Mouse (Mus musculus) intestine, embryonic 14.5 days (tissue): ENCODE data around the gene Mtf1. TPM values are rescaled to one million over a fixed set of nuclear protein-coding genes. Genes with fewer than 3 reads are reported as not detected.

ENCODE experiments used
- ATAC-seq: fragments of 200-750 bp; cut with Nextera tagmentation; replicated peaks from 2 replicates; pipeline ENCODE4 v1.8.0; 2017; ENCODE audit warnings: low read depth, moderate number of reproducible peaks, moderate TSS enrichment, moderate library complexity; ENCODE audit not compliant: low FRiP score, low TSS enrichment
- DNase-seq: peaks from one replicate; pipeline ENCODE4 v3.0.0-alpha.2; 2018; ENCODE audit warnings: low spot score
- H3K27ac ChIP-seq: fragments of 300-500 bp; sonication (generic); 2 replicates; pipeline ENCODE4 v1.5.1; 2014; ENCODE audit warnings: low read depth, mild to moderate bottlenecking, control low read depth
- H3K27me3 ChIP-seq: fragments of 300-500 bp; sonication (generic); replicated peaks from 2 replicates; pipeline ENCODE4 v1.6.1; 2014; ENCODE audit warnings: low read length, control low read depth; ENCODE audit not compliant: control insufficient read depth, insufficient read depth
- H3K36me3 ChIP-seq: fragments of 300-500 bp; sonication (generic); 2 replicates; pipeline ENCODE4 v1.6.1; 2014; ENCODE audit warnings: low read length, control low read depth; ENCODE audit not compliant: control insufficient read depth, insufficient read depth
- H3K4me1 ChIP-seq: fragments of 300-500 bp; sonication (generic); replicated peaks from 2 replicates; pipeline ENCODE4 v1.6.1; 2014; ENCODE audit warnings: low read length, control low read depth, mixed read lengths; ENCODE audit not compliant: control insufficient read depth, insufficient read depth
- H3K4me2 ChIP-seq: fragments of 300-500 bp; sonication (generic); 2 replicates; pipeline ENCODE4 v1.6.1; 2014; ENCODE audit warnings: low read length
- H3K4me3 ChIP-seq: fragments of 300-500 bp; sonication (generic); 2 replicates; pipeline ENCODE4 v1.5.1; 2014; ENCODE audit warnings: low read depth, low read length, control low read depth, mixed read lengths
- H3K9ac ChIP-seq: fragments of 300-500 bp; sonication (generic); 2 replicates; pipeline ENCODE4 v1.6.1; 2014; ENCODE audit warnings: mild to moderate bottlenecking, low read length
- H3K9me3 ChIP-seq: fragments of 300-500 bp; sonication (generic); 2 replicates; pipeline ENCODE4 v1.6.1; 2016; ENCODE audit warnings: low read length, control low read depth; ENCODE audit not compliant: control insufficient read depth
- WGBS: fragments of 180-500 bp; shearing (Covaris S2); extraction: QIAGEN DNeasy Blood & Tissue Kit; methylation state at CpG from one replicate; pipeline ENCODE4 v1.1.7; 2014; 5-methylcytosine and 5-hydroxymethylcytosine counted together
- polyA plus RNA-seq: library from polyadenylated mRNA; unstranded; fragments of >200 nt; fragmentation: Nextera tagmentation; extraction: Ambion mirVana; gene quantifications from 2 replicates; pipeline ENCODE4 v1.2.1, GENCODE M21; 2014

The Mtf1 gene
- 11.9 and 13.2 TPM in 2 replicates for polyA plus RNA-seq

DNA sequence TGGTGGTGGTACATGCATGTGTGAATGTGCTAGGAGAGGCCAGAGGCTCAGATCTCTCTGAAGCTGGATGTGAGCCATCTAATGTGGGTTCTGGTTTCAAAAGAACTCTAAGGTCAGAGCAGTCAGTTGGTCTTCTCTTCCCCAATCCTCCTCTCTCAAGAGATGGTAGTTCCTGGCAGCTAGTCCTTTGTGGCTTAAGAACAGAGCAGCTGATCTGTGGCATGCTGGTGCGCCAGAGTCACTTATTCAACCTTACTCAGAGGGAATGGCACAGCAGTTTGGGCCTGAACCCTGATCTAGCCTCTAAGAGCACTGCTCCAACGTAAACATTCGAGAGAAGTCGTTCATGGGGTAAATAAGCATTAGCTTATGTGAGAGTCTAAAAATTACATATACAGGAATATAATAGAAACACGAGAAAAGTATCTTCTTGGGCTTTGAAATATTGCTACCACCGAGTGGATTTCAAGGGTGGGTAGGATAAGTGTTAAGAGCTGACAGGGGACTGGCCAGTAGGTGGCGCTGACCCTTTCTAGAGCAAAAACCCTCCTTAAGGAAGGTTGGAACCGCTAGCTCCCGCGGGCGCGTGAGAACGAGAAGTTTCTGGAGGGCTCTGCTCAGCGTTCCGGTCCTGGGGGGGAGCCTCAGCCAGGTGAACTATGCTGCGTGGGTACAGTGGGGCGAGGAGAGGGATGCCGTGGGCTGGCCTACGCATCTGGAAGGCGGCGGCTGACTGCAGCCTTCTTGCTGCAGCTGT, at the start of gene Mtf1:
Gene Mtf1 (plus strand): TSS at position 553 of the 757 bp plus-strand sequence.
- Histone ChIP-seq H3K9me3 (no peaks in the 10 kb centered on the region), H3K4me2 (peak within 1 kb of the TSS; percentile 65), H3K4me1 (peaks cover 7% of the 10 kb centered on the region), H3K9ac (peak within 1 kb of the TSS; percentile 93), H3K4me3 (peak within 1 kb of the TSS; percentile 77), H3K27ac (peak within 1 kb of the TSS; percentile 97), H3K27me3 (no peaks in the 10 kb centered on the region), H3K36me3 (peaks cover 53% of the 10 kb centered on the region)
- ATAC-seq (peak; percentile 82), DNase-seq (peak; percentile 90)
- WGBS, result 3% methylated on average over 21 of the region's 21 CpGs

GRCm38 (mm10) chr4:124752281-124753199, 49.4 kb upstream of the Mtf1 start:
- no peak for DNase-seq

GRCm38 (mm10) chr4:124755526-124755925, 46.4 kb upstream of the Mtf1 start:
- Histone ChIP-seq H3K27ac (peak overlapping the region; percentile 6; the same call in 1 of the 2 replicates), H3K36me3 (no peaks in the 10 kb centered on the region), H3K4me1 (peaks cover 27% of the 10 kb centered on the region), H3K9me3 (no peaks in the 10 kb centered on the region), H3K27me3 (no peaks in the 10 kb centered on the region), H3K9ac (no peak overlapping the region), H3K4me3 (no peak overlapping the region), H3K4me2 (no peak overlapping the region)
- ATAC-seq, result no peak
- no peak for DNase-seq
- WGBS, result 42% methylated on average over 7 of the region's 7 CpGs

More at GRCm38 (mm10) chr4:124752281-124753199, 49.4 kb upstream of the Mtf1 start:
- Histone ChIP-seq H3K9me3 (no peaks in the 10 kb centered on the region), H3K9ac (peak overlapping the region; percentile 59), H3K27me3 (no peaks in the 10 kb centered on the region), H3K4me3 (peak overlapping the region; percentile 73), H3K36me3 (0 out of 2 replicates have a peak, but pooled peaks cover 5% of the 10 kb centered on the region), H3K4me1 (peaks cover 22% of the 10 kb centered on the region), H3K27ac (no peak overlapping the region), H3K4me2 (peak overlapping the region; percentile 93)
- no peak for ATAC-seq
- WGBS, result 20% methylated on average over 15 of the region's 15 CpGs

- Histone ChIP-seq H3K36me3 (no peaks in the 10 kb centered on the region), H3K27ac (peak overlapping the region; percentile 74), H3K9me3 (no peaks in the 10 kb centered on the region), H3K27me3 (no peaks in the 10 kb centered on the region), H3K9ac (no peak overlapping the region), H3K4me1 (peaks cover 14% of the 10 kb centered on the region), H3K4me2 (no peak overlapping the region), H3K4me3 (no peak overlapping the region)
- WGBS, result 42% methylated on average over 7 of the region's 7 CpGs
- DNase-seq (peak; percentile 57), ATAC-seq (peak; percentile 57; the same call in 1 of the 2 replicates)
These were observed 42.5 kb upstream of the Mtf1 start for GRCm38 (mm10) chr4:124759305-124759811.

- 41% methylated on average over 1 of the region's 1 CpGs for WGBS
- Histone ChIP-seq H3K27ac (no peak overlapping the region), H3K9ac (no peak overlapping the region), H3K4me3 (no peak overlapping the region), H3K36me3 (no peaks in the 10 kb centered on the region), H3K4me1 (peaks cover 9% of the 10 kb centered on the region), H3K4me2 (no peak overlapping the region), H3K9me3 (no peaks in the 10 kb centered on the region), H3K27me3 (no peaks in the 10 kb centered on the region)
- ATAC-seq (no peak), DNase-seq (no peak)
These were observed 40.7 kb upstream of the Mtf1 start for GRCm38 (mm10) chr4:124761201-124761600.

- no peaks in the 10 kb centered on the region for H3K27me3 ChIP-seq
- no peak overlapping the region for H3K4me3 ChIP-seq
- WGBS, result 82% methylated on average over 6 of the region's 6 CpGs
- no peak overlapping the region for H3K9ac ChIP-seq
- ATAC-seq (no peak), DNase-seq (no peak)
- H3K9me3 ChIP-seq, result no peaks in the 10 kb centered on the region
- no peaks in the 10 kb centered on the region for H3K36me3 ChIP-seq
- no peak overlapping the region for H3K27ac ChIP-seq
- no peak overlapping the region for H3K4me2 ChIP-seq
- H3K4me1 ChIP-seq, result peaks cover 6% of the 10 kb centered on the region; the same call in 1 of the 2 replicates
These were observed 38.9 kb upstream of the Mtf1 start for GRCm38 (mm10) chr4:124762858-124763452.

- no peaks in the 10 kb centered on the region for H3K27me3 ChIP-seq
- no peaks in the 10 kb centered on the region for H3K4me1 ChIP-seq
- H3K4me2 ChIP-seq, result no peak overlapping the region
- H3K9ac ChIP-seq, result no peak overlapping the region
- ATAC-seq (no peak), DNase-seq (no peak)
- no peak overlapping the region for H3K4me3 ChIP-seq
- no peaks in the 10 kb centered on the region for H3K36me3 ChIP-seq
- H3K9me3 ChIP-seq, result no peaks in the 10 kb centered on the region
- 86% methylated on average over 23 of the region's 23 CpGs for WGBS
- H3K27ac ChIP-seq, result no peak overlapping the region
These were observed 35.9 kb upstream of the Mtf1 start for GRCm38 (mm10) chr4:124765802-124766565.
